Mouse (Mus musculus): Measurements from ENCODE around the gene I830077J02Rik. TPM values are rescaled to one million over a fixed set of nuclear protein-coding genes. Genes with fewer than 3 reads are reported as not detected.

Gene I830077J02Rik
- polyA plus RNA-seq, 1 experiment, result 1.4 TPM

DNA sequence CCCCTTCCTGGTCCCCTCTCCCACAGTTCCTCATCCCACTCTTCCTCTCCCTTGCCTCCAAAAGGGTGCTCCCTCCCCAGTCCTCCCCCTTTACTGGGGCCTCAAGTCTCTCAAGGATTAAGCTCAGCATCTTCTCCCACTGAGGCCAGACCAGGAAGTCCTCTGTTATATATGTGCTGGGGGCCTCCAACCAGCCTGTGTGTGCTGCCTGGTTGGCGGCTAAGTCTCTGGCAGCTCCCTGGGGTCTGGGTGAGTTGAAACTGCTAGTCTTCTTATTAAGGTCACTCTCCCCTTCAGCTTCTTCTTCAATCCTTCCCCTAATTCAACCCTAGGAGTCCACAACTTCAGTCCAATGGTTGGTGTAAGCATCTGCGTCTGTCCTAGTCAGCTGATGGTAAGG is 49.4 kb downstream of the I830077J02Rik start:
- Histone ChIP-seq H3K4me3 (ENCODE audit: insufficient read depth, low read depth, low read length) (no peak overlapping the region), H3K4me1 (ENCODE audit: control insufficient read depth, insufficient read depth, low read length) (no peaks in the 10 kb centered on the region), H3K27me3 (replicated peaks; ENCODE audit: control insufficient read depth, insufficient read depth, low read length) (no peaks in the 10 kb centered on the region; the same call in 1 of the 2 replicates), H3K27ac (ENCODE audit: insufficient read depth, low read depth, low read length) (no peak overlapping the region), H3K36me3 (ENCODE audit: control insufficient read depth, insufficient read depth, low read length) (no peaks in the 10 kb centered on the region)
- 100% methylated on average over 2 of the region's 2 CpGs for WGBS
- no peak for DNase-seq
- TF ChIP-seq POLR2A (IDR thresholded peaks at IDR 0.05; ENCODE audit: low read depth, low read length), result no peak
- TF ChIP-seq CTCF (conservative IDR thresholded peaks at IDR 0.05; ENCODE audit: insufficient read depth, insufficient read length, low read depth, low read length), result no peak

- Histone ChIP-seq H3K4me3 (ENCODE audit: insufficient read depth, low read depth, low read length) (no peak overlapping the region), H3K27me3 (replicated peaks; ENCODE audit: control insufficient read depth, insufficient read depth, low read length) (no peaks in the 10 kb centered on the region; the same call in 1 of the 2 replicates), H3K36me3 (ENCODE audit: control insufficient read depth, insufficient read depth, low read length) (no peaks in the 10 kb centered on the region), H3K4me1 (ENCODE audit: control insufficient read depth, insufficient read depth, low read length) (no peaks in the 10 kb centered on the region), H3K27ac (ENCODE audit: insufficient read depth, low read depth, low read length) (no peak overlapping the region)
- no peak for DNase-seq
- no peak for TF ChIP-seq CTCF (conservative IDR thresholded peaks at IDR 0.05; ENCODE audit: insufficient read depth, insufficient read length, low read depth, low read length)
- TF ChIP-seq POLR2A (IDR thresholded peaks at IDR 0.05; ENCODE audit: low read depth, low read length), result no peak
- WGBS, result 86% methylated on average over 7 of the region's 7 CpGs
Measured at GRCm38 (mm10) chr3:105882105-105882504, 50.4 kb downstream of the I830077J02Rik start.

DNA sequence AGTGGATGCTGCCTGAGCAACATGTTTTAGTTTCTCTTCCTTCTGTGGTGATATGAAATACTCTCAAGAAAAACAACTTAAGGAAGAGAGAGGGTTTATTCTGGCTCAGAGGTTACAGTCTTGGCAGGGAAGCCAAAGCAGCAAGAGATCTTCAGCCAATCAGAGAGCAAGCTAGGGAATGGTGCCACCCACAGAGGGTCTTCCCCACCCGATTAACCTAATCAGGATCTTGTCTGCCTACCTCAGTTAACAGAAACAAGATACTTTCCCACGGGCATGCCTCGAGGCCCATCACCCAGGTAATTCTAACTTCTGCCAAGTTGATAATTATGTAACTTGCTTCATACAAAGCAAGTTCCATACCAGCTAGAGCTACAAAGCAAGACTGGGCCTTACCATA is 52.0 kb downstream of the I830077J02Rik start:
- no peak overlapping the region for H3K4me3 ChIP-seq (ENCODE audit: insufficient read depth, low read depth, low read length)

DNA sequence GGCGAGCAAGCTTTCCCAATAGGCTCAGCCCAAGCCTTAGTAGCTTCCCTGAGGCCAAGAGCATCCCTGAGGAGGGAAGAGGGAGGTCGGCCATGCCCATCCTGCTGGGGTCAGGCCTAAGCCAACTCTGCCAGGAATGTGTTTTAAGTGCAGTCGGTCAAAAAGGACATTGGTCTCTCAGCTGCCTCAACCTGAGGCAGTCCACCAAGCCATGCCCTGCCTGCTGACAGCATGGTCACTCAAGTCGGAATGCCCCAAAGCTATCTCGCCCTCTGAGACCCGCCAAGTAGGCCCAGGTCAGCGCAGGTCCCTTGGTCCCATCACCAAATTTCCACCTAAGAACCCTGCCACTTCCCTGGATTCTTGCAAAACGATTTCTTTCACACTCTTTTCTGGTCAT is 53.7 kb downstream of the I830077J02Rik start:
- DNase-seq, result no peak
- TF ChIP-seq CTCF (conservative IDR thresholded peaks at IDR 0.05; ENCODE audit: insufficient read depth, insufficient read length, low read depth, low read length) (no peak), POLR2A (IDR thresholded peaks at IDR 0.05; ENCODE audit: low read depth, low read length) (no peak)
- WGBS, result 91% methylated on average over 8 of the region's 8 CpGs
- no peaks in the 10 kb centered on the region; the same call in 1 of the 2 replicates for H3K27me3 ChIP-seq (replicated peaks; ENCODE audit: control insufficient read depth, insufficient read depth, low read length)
- H3K27ac ChIP-seq (ENCODE audit: insufficient read depth, low read depth, low read length), result no peak overlapping the region
- no peak overlapping the region for H3K4me3 ChIP-seq (ENCODE audit: insufficient read depth, low read depth, low read length)
- no peaks in the 10 kb centered on the region for H3K36me3 ChIP-seq (ENCODE audit: control insufficient read depth, insufficient read depth, low read length)
- peaks cover 3% of the 10 kb centered on the region; the same call in 1 of the 2 replicates for H3K4me1 ChIP-seq (ENCODE audit: control insufficient read depth, insufficient read depth, low read length)

More for the DNA sequence above, 52.0 kb downstream of the I830077J02Rik start:
- Histone ChIP-seq H3K36me3 (ENCODE audit: control insufficient read depth, insufficient read depth, low read length) (no peaks in the 10 kb centered on the region), H3K27ac (ENCODE audit: insufficient read depth, low read depth, low read length) (no peak overlapping the region), H3K27me3 (replicated peaks; ENCODE audit: control insufficient read depth, insufficient read depth, low read length) (no peaks in the 10 kb centered on the region; the same call in 1 of the 2 replicates), H3K4me1 (ENCODE audit: control insufficient read depth, insufficient read depth, low read length) (peaks cover 3% of the 10 kb centered on the region; the same call in 1 of the 2 replicates)
- TF ChIP-seq POLR2A (IDR thresholded peaks at IDR 0.05; ENCODE audit: low read depth, low read length) (no peak), CTCF (conservative IDR thresholded peaks at IDR 0.05; ENCODE audit: insufficient read depth, insufficient read length, low read depth, low read length) (no peak)
- DNase-seq, result no peak
- WGBS, result 39% methylated on average over 3 of the region's 3 CpGs

GRCm38 (mm10) chr3:105877919-105878318 is 54.5 kb downstream of the I830077J02Rik start:
- 85% methylated on average over 2 of the region's 2 CpGs for WGBS
- Histone ChIP-seq H3K36me3 (ENCODE audit: control insufficient read depth, insufficient read depth, low read length) (no peaks in the 10 kb centered on the region), H3K4me3 (ENCODE audit: insufficient read depth, low read depth, low read length) (no peak overlapping the region), H3K27ac (ENCODE audit: insufficient read depth, low read depth, low read length) (no peak overlapping the region), H3K27me3 (replicated peaks; ENCODE audit: control insufficient read depth, insufficient read depth, low read length) (no peaks in the 10 kb centered on the region; the same call in 1 of the 2 replicates), H3K4me1 (ENCODE audit: control insufficient read depth, insufficient read depth, low read length) (peaks cover 3% of the 10 kb centered on the region; the same call in 1 of the 2 replicates)
- no peak for DNase-seq
- TF ChIP-seq CTCF (conservative IDR thresholded peaks at IDR 0.05; ENCODE audit: insufficient read depth, insufficient read length, low read depth, low read length) (no peak), POLR2A (IDR thresholded peaks at IDR 0.05; ENCODE audit: low read depth, low read length) (no peak)

DNA sequence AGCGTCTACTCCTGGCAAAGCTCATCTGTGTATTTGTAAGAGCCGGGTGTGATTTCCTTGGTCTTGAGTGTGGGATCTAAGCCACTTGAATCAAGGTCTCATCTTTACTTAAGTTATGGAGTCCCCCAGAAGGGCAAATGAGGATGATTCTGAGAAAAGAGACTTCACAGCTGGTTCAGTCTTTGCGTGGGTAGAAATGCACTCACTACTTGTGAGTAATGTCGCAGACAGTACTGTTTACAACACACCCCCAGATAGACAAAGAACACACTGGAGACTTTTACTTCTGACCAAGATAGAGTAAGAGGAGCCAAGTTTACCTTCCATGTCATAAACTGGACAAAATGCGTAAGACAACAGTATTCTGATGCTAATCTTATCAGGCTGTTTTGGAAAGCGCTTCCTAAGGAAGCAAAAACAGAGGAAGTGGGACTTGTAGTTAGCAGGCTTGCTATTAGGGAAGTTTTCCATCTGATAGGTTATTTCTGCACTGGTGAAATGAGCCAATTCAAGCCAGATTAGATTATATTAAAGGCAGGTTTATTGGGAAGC is 55.1 kb downstream of the I830077J02Rik start:
- H3K27ac ChIP-seq (ENCODE audit: insufficient read depth, low read depth, low read length), result no peak overlapping the region

DNA sequence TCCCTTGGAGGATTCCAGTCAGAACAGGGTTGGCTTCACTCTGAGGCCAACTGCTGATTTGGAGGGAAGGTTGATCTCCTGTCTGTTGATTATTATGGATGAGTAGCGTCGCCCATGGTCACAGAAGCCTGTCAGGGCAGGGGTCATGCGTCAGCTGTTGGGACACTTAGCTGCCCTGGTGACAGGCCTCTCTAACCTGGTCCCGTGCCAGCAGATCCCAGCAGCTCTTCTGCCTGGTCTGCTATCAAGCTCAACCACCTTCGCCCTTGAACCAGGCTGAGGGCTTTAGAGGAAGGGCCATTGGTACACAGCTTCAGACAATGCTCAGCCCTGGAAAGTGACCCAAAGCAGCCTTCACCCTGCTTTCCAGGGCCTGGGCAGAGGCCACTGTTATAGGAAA is 56.4 kb downstream of the I830077J02Rik start:
- H3K27me3 ChIP-seq (replicated peaks; ENCODE audit: control insufficient read depth, insufficient read depth, low read length), result no peaks in the 10 kb centered on the region; the same call in 1 of the 2 replicates
- H3K27ac ChIP-seq (ENCODE audit: insufficient read depth, low read depth, low read length), result no peak overlapping the region
- WGBS, result 42% methylated on average over 5 of the region's 5 CpGs
- TF ChIP-seq CTCF (conservative IDR thresholded peaks at IDR 0.05; ENCODE audit: insufficient read depth, insufficient read length, low read depth, low read length) (no peak), POLR2A (IDR thresholded peaks at IDR 0.05; ENCODE audit: low read depth, low read length) (no peak)
- no peak overlapping the region for H3K4me3 ChIP-seq (ENCODE audit: insufficient read depth, low read depth, low read length)
- H3K4me1 ChIP-seq (ENCODE audit: control insufficient read depth, insufficient read depth, low read length), result peaks cover 9% of the 10 kb centered on the region
- DNase-seq, result peak; percentile 45
- H3K36me3 ChIP-seq (ENCODE audit: control insufficient read depth, insufficient read depth, low read length), result no peaks in the 10 kb centered on the region

More for the DNA sequence above, 55.1 kb downstream of the I830077J02Rik start:
- Histone ChIP-seq H3K4me1 (ENCODE audit: control insufficient read depth, insufficient read depth, low read length) (peaks cover 6% of the 10 kb centered on the region), H3K36me3 (ENCODE audit: control insufficient read depth, insufficient read depth, low read length) (no peaks in the 10 kb centered on the region), H3K4me3 (ENCODE audit: insufficient read depth, low read depth, low read length) (no peak overlapping the region), H3K27me3 (replicated peaks; ENCODE audit: control insufficient read depth, insufficient read depth, low read length) (no peaks in the 10 kb centered on the region; the same call in 1 of the 2 replicates)
- TF ChIP-seq POLR2A (IDR thresholded peaks at IDR 0.05; ENCODE audit: low read depth, low read length) (no peak), CTCF (conservative IDR thresholded peaks at IDR 0.05; ENCODE audit: insufficient read depth, insufficient read length, low read depth, low read length) (no peak)
- DNase-seq, result no peak
- 79% methylated on average over 6 of the region's 6 CpGs for WGBS

Other genes with a start within 250 kb of the I830077J02Rik start
- gene Ddx20, start 245.1 kb downstream of the I830077J02Rik start, polyA plus RNA-seq (2012; rRNA removed), result 6.5 and 9.1 TPM in 2 replicates
- 0.61 and 0.64 TPM in 2 replicates for gene Inka2, start 228.1 kb downstream of the I830077J02Rik start, polyA plus RNA-seq (2012; rRNA removed)
- gene Rap1a, start 131.3 kb downstream of the I830077J02Rik start, polyA plus RNA-seq (2012; rRNA removed), result 7.9 and 14.3 TPM in 2 replicates
- 0.19 and 0.20 TPM in 2 replicates for gene Adora3, start 61.8 kb downstream of the I830077J02Rik start, polyA plus RNA-seq (2012; rRNA removed)
- gene Tmigd3, start 61.8 kb downstream of the I830077J02Rik start, polyA plus RNA-seq (2012; rRNA removed), result 0.28 TPM in 1 of 2 replicates, not detected in the other
- 28.6 and 36.4 TPM in 2 replicates for gene Wdr77, start 26.7 kb upstream of the I830077J02Rik start, polyA plus RNA-seq (2012; rRNA removed)
- gene Atp5f1, start 27.4 kb upstream of the I830077J02Rik start, polyA plus RNA-seq (2012; rRNA removed), result 273 and 327 TPM in 2 replicates
- 0.69 and 0.72 TPM in 2 replicates for gene Ovgp1, start 41.0 kb upstream of the I830077J02Rik start, polyA plus RNA-seq (2012; rRNA removed)
- gene Pifo, start 82.0 kb upstream of the I830077J02Rik start, polyA plus RNA-seq (2012; rRNA removed), result not detected in 2 replicates
- gene Chil5, start 100.2 kb upstream of the I830077J02Rik start, polyA plus RNA-seq (2012; rRNA removed), result 0.08 TPM in 1 of 2 replicates, not detected in the other
- 0.11 TPM in 2 replicates for gene Chia1, start 180.6 kb upstream of the I830077J02Rik start, polyA plus RNA-seq (2012; rRNA removed)
- 0.14 and 0.16 TPM in 2 replicates for gene Chil3, start 234.9 kb upstream of the I830077J02Rik start, polyA plus RNA-seq (2012; rRNA removed)

Data from kidney, adult 2 months (tissue).